28 mouse cellular contexts compared by ENCODE assay signal in the genomic region with DNA sequence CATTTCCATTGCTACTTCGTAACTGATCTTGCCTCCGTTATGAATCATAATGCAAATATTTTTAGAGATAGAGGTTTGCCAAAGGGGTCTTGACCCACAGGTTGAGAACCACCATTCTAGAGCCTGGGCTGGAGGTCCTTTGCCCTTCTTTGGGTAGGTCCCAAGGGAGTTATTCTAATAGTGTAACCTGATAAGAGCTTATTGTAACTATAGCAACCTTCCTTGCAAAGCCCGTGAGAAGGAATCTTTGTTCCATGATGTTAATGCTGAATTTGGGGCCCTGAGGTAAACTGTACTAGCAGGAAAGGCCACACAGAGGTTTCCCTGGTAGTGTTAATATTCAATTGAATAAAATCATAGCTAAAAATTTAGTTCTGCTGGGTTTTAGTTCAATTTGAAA.
"Had no signal": no experiment of that assay in that cellular context is flagged by ENCODE, and none has a peak within 500 bp of the region (broad histone marks: within the 10 kb centered on the region; RNA-seq: fewer than 3 reads in every experiment).

No protein-coding gene starts in this region.

- H3K27ac ChIP-seq: gastrocnemius, adult 2 months; heart, adult 2 months; heart, embryonic 10.5 days; hindbrain, embryonic 10.5 days; hindbrain, embryonic 12.5 days; hindbrain, embryonic 14.5 days; intestine, embryonic 15.5 days; layer of hippocampus, adult 2 months; limb, embryonic 13.5 days; limb, embryonic 15.5 days; liver, embryonic 12.5 days; liver, embryonic 14.5 days had no signal

- H3K27me3 ChIP-seq: heart, embryonic 12.5 days; hindbrain, embryonic 12.5 days; intestine, embryonic 15.5 days; limb, embryonic 13.5 days; limb, embryonic 15.5 days; liver, embryonic 12.5 days had no signal

- H3K36me3 ChIP-seq: heart, embryonic 10.5 days; heart, embryonic 12.5 days; hindbrain, embryonic 10.5 days; hindbrain, embryonic 12.5 days; intestine, embryonic 15.5 days; limb, embryonic 13.5 days; limb, embryonic 15.5 days; liver, embryonic 12.5 days had no signal

- H3K9ac ChIP-seq: heart, embryonic 12.5 days; hindbrain, embryonic 12.5 days; hindbrain, embryonic 14.5 days; intestine, embryonic 15.5 days; limb, embryonic 13.5 days; limb, embryonic 15.5 days; liver, embryonic 12.5 days; liver, embryonic 14.5 days had no signal

- H3K4me3 ChIP-seq: gastrocnemius, adult 2 months; heart, adult 2 months; heart, embryonic 10.5 days; heart, embryonic 12.5 days; hindbrain, embryonic 10.5 days; hindbrain, embryonic 12.5 days; intestine, embryonic 15.5 days; layer of hippocampus, adult 2 months; limb, embryonic 13.5 days; limb, embryonic 15.5 days; liver, embryonic 12.5 days had no signal

- H3K4me1 ChIP-seq: heart, embryonic 12.5 days; intestine, embryonic 15.5 days; limb, embryonic 15.5 days had no signal

- H3K9me3 ChIP-seq: heart, embryonic 10.5 days; hindbrain, embryonic 10.5 days; hindbrain, embryonic 12.5 days; intestine, embryonic 15.5 days; limb, embryonic 13.5 days; limb, embryonic 15.5 days; liver, embryonic 12.5 days had no signal

- DNase-seq: gastrocnemius, adult 2 months; gastrocnemius, postnatal 10 days; gastrocnemius, postnatal 25 days; heart, adult 2 months; heart, postnatal 10 days; heart, postnatal 4 days; kidney, adult 18-20 months; kidney, adult 8-10 months; kidney, postnatal 10 days; kidney, postnatal 25 days; kidney, postnatal 4 days; layer of hippocampus, adult 9-11 months; layer of hippocampus, postnatal 36 days; left cerebral cortex, postnatal 4 days had no signal

- H3K4me2 ChIP-seq: heart, embryonic 12.5 days; hindbrain, embryonic 12.5 days; hindbrain, embryonic 14.5 days; intestine, embryonic 15.5 days; limb, embryonic 13.5 days; limb, embryonic 15.5 days; liver, embryonic 12.5 days had no signal

- ATAC-seq: hindbrain, embryonic 16.5 days; inflammation-experienced regulatory T-cells, adult 6 months; intestine, embryonic 15.5 days; intestine, postnatal 0 days; liver, embryonic 12.5 days had no signal
